Mouse (Mus musculus): Measurements from ENCODE around the gene Wbp2nl. TPM values are rescaled to one million over a fixed set of nuclear protein-coding genes. Genes with fewer than 3 reads are reported as not detected.

Wbp2nl gene
- polyA plus RNA-seq, 1 experiment from 2014 or later: 0.10 TPM

DNA sequence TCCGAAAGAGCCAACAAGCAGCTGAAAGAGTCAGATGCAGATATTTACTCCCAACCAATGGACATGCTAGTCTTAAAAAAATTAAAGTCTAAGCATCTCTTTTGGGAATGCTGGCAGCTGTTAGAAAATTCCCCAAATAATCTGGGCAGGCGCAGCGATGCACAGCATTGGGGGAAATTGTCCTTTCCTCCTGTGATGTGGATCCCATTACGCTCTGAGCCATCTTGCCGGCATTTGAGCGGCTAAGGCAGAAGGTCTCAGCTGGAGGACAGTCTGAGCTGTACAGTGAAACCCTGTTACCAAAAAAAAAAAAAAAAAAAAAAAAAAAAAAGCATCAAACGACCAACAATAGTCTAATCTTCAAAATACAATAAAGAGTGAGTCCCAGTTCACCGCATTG, 23.4 kb downstream of the Wbp2nl start:
- 71% methylated on average over 8 of the region's 8 CpGs for WGBS
- H3K4me1 ChIP-seq: no peaks in the 10 kb centered on the region
- H3K36me3 ChIP-seq: no peaks in the 10 kb centered on the region
- ATAC-seq (ENCODE audit: insufficient number of reproducible peaks, low FRiP score, low TSS enrichment, low read depth): no peak
- H3K4me3 ChIP-seq: no peak overlapping the region
- no peak overlapping the region for H3K4me2 ChIP-seq
- no peaks in the 10 kb centered on the region for H3K27me3 ChIP-seq
- H3K9me3 ChIP-seq: no peaks in the 10 kb centered on the region
- H3K9ac ChIP-seq: no peak overlapping the region
- H3K27ac ChIP-seq: no peak overlapping the region

DNA sequence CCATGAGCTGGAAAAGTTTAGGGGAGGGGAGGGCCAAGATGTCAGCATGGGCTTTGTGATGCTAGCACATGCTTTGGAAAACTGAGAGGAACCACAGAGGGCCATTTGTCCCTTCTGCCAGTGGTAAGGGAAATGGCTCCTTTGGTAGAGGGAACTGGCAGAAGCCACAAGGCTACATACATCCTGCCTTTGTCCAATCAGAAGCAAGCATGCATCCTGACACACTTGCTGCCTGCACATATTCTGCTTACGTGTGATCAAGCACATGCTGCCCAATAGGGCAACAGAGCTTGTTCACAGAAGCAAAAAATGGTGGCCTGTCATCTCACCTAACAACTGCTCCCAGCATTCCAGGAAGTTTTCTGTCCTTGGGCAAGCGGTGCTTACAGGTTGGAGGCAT, 26.6 kb downstream of the Wbp2nl start:
- Histone ChIP-seq H3K4me1 (no peaks in the 10 kb centered on the region), H3K36me3 (peaks cover 9% of the 10 kb centered on the region; the same call in 1 of the 2 replicates), H3K27me3 (no peaks in the 10 kb centered on the region), H3K4me2 (no peak overlapping the region), H3K9me3 (no peaks in the 10 kb centered on the region), H3K4me3 (no peak overlapping the region), H3K27ac (peak overlapping the region; percentile 5; the same call in 1 of the 2 replicates), H3K9ac (no peak overlapping the region)
- WGBS: 40% methylated on average over 2 of the region's 2 CpGs
- no peak for ATAC-seq (ENCODE audit: insufficient number of reproducible peaks, low FRiP score, low TSS enrichment, low read depth)

- no peak overlapping the region for H3K4me3 ChIP-seq
- H3K4me2 ChIP-seq: no peak overlapping the region
- H3K36me3 ChIP-seq: peaks cover 48% of the 10 kb centered on the region
- H3K9ac ChIP-seq: no peak overlapping the region
- H3K27me3 ChIP-seq: no peaks in the 10 kb centered on the region
- 97% methylated on average over 4 of the region's 4 CpGs for WGBS
- no peaks in the 10 kb centered on the region for H3K9me3 ChIP-seq
- peaks cover 23% of the 10 kb centered on the region for H3K4me1 ChIP-seq
- no peak for ATAC-seq (ENCODE audit: insufficient number of reproducible peaks, low FRiP score, low TSS enrichment, low read depth)
- H3K27ac ChIP-seq: no peak overlapping the region
These were observed 36.4 kb downstream of the Wbp2nl start for GRCm38 (mm10) chr15:82335194-82335593.

DNA sequence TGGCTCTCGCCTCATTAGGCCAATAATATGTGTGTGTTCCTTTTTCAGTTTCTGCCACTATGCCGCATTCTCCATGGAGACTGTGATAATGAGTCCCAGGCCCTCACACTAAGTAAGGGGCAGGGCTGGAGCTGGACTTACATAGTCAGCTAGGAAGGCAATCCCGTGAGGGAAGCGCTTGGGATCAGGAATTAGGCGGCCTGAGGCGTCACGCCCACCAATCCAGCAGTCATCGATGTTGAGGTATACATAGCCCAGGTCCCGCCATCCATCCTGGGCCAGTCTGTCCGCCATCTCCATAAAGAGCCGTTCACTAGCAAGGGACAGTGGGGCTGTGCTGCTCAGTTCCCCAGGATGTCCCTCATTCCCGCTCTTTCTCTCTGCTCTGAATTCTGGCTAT, 37.9 kb downstream of the Wbp2nl start:
- no peak for ATAC-seq (ENCODE audit: insufficient number of reproducible peaks, low FRiP score, low TSS enrichment, low read depth)
- H3K27ac ChIP-seq: no peak overlapping the region
- WGBS: 61% methylated on average over 12 of the region's 12 CpGs

GRCm38 (mm10) chr15:82337875-82338274, 39.1 kb downstream of the Wbp2nl start:
- Histone ChIP-seq H3K4me1 (peaks cover 49% of the 10 kb centered on the region), H3K36me3 (peaks cover 31% of the 10 kb centered on the region), H3K9me3 (no peaks in the 10 kb centered on the region), H3K27ac (peak overlapping the region; percentile 70; the same call in 1 of the 2 replicates), H3K9ac (peak overlapping the region; percentile 53; the same call in 1 of the 2 replicates), H3K27me3 (no peaks in the 10 kb centered on the region), H3K4me2 (peak overlapping the region; percentile 62), H3K4me3 (peak overlapping the region; percentile 60)
- ATAC-seq (ENCODE audit: insufficient number of reproducible peaks, low FRiP score, low TSS enrichment, low read depth): no peak
- WGBS: 18% methylated on average over 4 of the region's 4 CpGs

More for the DNA sequence above, 37.9 kb downstream of the Wbp2nl start:
- H3K36me3 ChIP-seq: peaks cover 38% of the 10 kb centered on the region
- H3K4me2 ChIP-seq: no peak overlapping the region
- no peaks in the 10 kb centered on the region for H3K27me3 ChIP-seq
- H3K4me3 ChIP-seq: no peak overlapping the region
- H3K9ac ChIP-seq: no peak overlapping the region
- no peaks in the 10 kb centered on the region for H3K9me3 ChIP-seq
- peaks cover 37% of the 10 kb centered on the region for H3K4me1 ChIP-seq

DNA sequence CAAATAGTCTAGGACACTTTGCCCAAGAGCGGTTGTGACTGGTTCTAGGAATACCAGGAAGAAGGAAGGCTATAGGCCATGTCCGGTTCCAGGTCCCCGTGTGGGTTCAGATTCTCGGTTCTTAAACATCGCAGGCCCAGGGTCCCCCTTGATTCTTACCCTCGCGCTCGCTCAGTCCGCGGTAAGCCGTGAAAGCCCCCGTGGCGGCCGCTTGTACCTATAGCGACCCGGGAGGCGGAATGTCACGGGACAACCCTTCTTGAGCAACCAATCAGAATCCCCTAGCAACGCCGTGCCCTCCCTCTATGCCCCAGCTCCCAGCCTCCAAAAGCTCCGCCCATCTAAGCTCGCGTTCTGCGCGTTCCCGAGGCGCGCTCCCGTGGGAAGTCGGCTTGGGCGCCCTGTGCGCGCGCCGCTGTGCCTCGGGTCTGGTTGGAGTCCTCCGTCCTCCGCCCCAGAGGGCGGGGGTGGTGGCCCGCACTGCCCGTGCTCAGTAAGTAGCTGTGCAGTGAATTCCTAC, 39.9 kb downstream of the Wbp2nl start, which contains the start of the genes Naga, Pheta2 and Smdt1:
TSS of gene Naga (minus strand) at position 333 of the 520 bp plus-strand sequence.
TSS of gene Pheta2 (plus strand) at position 350 of the 520 bp plus-strand sequence.
TSS of gene Smdt1 (plus strand) at position 367 of the 520 bp plus-strand sequence.
- H3K36me3 ChIP-seq: peaks cover 36% of the 10 kb centered on the region
- peaks cover 49% of the 10 kb centered on the region for H3K4me1 ChIP-seq
- ATAC-seq (ENCODE audit: insufficient number of reproducible peaks, low FRiP score, low TSS enrichment, low read depth): peak; percentile 87
- under 1% methylated on average over 41 of the region's 41 CpGs for WGBS
- H3K4me2 ChIP-seq: peak within 1 kb of the TSS; percentile 62
- H3K27ac ChIP-seq: peak within 1 kb of the TSS; percentile 70
- peak within 1 kb of the TSS; percentile 60 for H3K4me3 ChIP-seq
- no peaks in the 10 kb centered on the region for H3K27me3 ChIP-seq
- H3K9ac ChIP-seq: peak within 1 kb of the TSS; percentile 53
- no peaks in the 10 kb centered on the region for H3K9me3 ChIP-seq

- Histone ChIP-seq H3K27me3 (no peaks in the 10 kb centered on the region), H3K4me3 (peak overlapping the region; percentile 60), H3K36me3 (peaks cover 37% of the 10 kb centered on the region), H3K27ac (peak overlapping the region; percentile 70; the same call in 1 of the 2 replicates), H3K9me3 (no peaks in the 10 kb centered on the region), H3K9ac (no peak overlapping the region), H3K4me1 (peaks cover 51% of the 10 kb centered on the region), H3K4me2 (peak overlapping the region; percentile 62)
- WGBS: 56% methylated on average over 10 of the region's 10 CpGs
- no peak for ATAC-seq (ENCODE audit: insufficient number of reproducible peaks, low FRiP score, low TSS enrichment, low read depth)
These were observed 40.4 kb downstream of the Wbp2nl start for GRCm38 (mm10) chr15:82339150-82339549.

DNA sequence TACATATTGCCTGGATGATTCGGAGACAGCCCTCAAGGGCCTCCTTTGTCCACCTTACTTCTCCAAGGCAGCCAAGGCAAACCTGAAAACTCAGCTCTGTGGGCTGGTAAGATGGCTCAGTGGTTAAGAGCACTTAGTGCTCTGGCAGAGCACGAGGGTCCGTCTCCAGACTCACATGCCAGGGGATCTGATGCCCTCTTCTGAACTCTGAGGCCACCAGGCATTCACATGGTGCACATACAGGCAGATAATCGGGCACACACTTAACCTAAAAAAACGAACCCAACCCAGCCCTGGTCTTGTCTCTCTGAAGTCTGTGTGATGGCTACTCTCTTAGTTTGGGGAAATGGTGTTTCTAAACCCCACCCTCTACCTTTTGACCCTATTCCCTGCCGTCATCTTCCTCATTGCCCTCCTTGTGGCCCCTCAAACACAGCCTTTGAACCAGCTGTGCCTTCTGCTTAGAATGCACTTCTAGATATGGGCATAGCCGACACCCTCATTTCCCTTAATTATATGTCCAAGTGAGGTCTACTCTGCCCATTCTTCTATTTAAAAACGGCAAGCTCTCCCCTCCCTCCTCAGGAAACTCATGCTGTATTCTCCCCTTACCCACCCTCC, 41.0 kb downstream of the Wbp2nl start:
- Histone ChIP-seq H3K27ac (peak overlapping the region; percentile 87; the same call in 1 of the 2 replicates), H3K9me3 (no peaks in the 10 kb centered on the region), H3K4me1 (peaks cover 51% of the 10 kb centered on the region), H3K4me2 (no peak overlapping the region), H3K4me3 (no peak overlapping the region), H3K36me3 (peaks cover 31% of the 10 kb centered on the region), H3K27me3 (no peaks in the 10 kb centered on the region), H3K9ac (no peak overlapping the region)
- no peak for ATAC-seq (ENCODE audit: insufficient number of reproducible peaks, low FRiP score, low TSS enrichment, low read depth)
- WGBS: 73% methylated on average over 8 of the region's 8 CpGs

DNA sequence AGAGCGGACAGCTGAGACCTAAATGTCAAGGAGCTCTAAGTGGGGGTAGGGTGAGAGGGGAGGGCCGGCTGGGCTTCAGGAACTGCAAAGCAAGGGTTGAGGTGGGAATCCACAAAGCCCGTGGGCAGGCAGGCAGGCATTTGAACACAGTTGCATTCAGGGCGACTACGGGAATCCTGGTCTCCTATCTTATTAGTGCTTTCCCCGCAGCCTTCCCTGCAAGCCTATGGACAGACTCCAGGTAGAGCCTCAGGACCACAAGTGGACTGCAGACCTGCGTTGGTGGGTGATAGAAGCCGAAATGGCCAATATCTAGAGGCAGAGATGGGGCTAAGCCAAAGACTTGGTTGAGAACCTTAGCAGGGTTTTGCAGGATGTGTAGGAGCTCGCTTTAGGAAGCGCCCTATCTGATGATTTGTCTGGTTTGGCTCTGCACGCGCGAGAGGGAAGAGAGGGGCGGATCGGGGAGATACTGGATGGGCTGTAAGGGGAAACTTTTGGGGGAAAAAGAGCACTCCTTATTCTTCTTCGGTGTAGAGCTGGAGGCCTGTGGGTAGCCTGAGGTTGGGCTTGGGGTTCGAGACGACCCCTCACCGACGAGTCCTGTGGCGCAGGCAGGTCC, 41.8 kb downstream of the Wbp2nl start:
- WGBS: 46% methylated on average over 21 of the region's 21 CpGs
- peaks cover 51% of the 10 kb centered on the region for H3K4me1 ChIP-seq
- H3K9me3 ChIP-seq: no peaks in the 10 kb centered on the region
- H3K4me3 ChIP-seq: peak overlapping the region; percentile 57
- peak overlapping the region; percentile 70 for H3K9ac ChIP-seq
- ATAC-seq (ENCODE audit: insufficient number of reproducible peaks, low FRiP score, low TSS enrichment, low read depth): no peak
- peaks cover 24% of the 10 kb centered on the region for H3K36me3 ChIP-seq
- peak overlapping the region; percentile 87 for H3K27ac ChIP-seq
- H3K4me2 ChIP-seq: peak overlapping the region; percentile 72
- no peaks in the 10 kb centered on the region for H3K27me3 ChIP-seq

- no peaks in the 10 kb centered on the region for H3K9me3 ChIP-seq
- peaks cover 19% of the 10 kb centered on the region for H3K36me3 ChIP-seq
- peaks cover 51% of the 10 kb centered on the region for H3K4me1 ChIP-seq
- peak overlapping the region; percentile 72 for H3K4me2 ChIP-seq
- no peaks in the 10 kb centered on the region for H3K27me3 ChIP-seq
- H3K9ac ChIP-seq: peak overlapping the region; percentile 70
- H3K4me3 ChIP-seq: peak overlapping the region; percentile 57
- no peak for ATAC-seq (ENCODE audit: insufficient number of reproducible peaks, low FRiP score, low TSS enrichment, low read depth)
- WGBS: 2% methylated on average over 40 of the region's 40 CpGs
- peak overlapping the region; percentile 87 for H3K27ac ChIP-seq
These were observed 42.3 kb downstream of the Wbp2nl start for GRCm38 (mm10) chr15:82341036-82341501.

GRCm38 (mm10) chr15:82341675-82342542, 43.2 kb downstream of the Wbp2nl start:
- Histone ChIP-seq H3K4me2 (peak overlapping the region; percentile 72), H3K27me3 (no peaks in the 10 kb centered on the region), H3K9me3 (no peaks in the 10 kb centered on the region), H3K4me3 (peak overlapping the region; percentile 57), H3K36me3 (peaks cover 10% of the 10 kb centered on the region; the same call in 1 of the 2 replicates), H3K4me1 (peaks cover 52% of the 10 kb centered on the region), H3K9ac (peak overlapping the region; percentile 70; the same call in 1 of the 2 replicates), H3K27ac (peak overlapping the region; percentile 87)
- 46% methylated on average over 15 of the region's 15 CpGs for WGBS
- no peak for ATAC-seq (ENCODE audit: insufficient number of reproducible peaks, low FRiP score, low TSS enrichment, low read depth)

Data from limb, embryonic 15.5 days (tissue).